Mouse (Mus musculus): ENCODE measurements at regions not wholly inside any gene's neighbourhood (a gene's known extent, or its start where the extent isn't known, plus 50 kb on each side); places are given as distances from the start of the nearest gene placed in this dataset.

GRCm38 (mm10) chr3:49842119-49842518 is 85.0 kb upstream of the Pcdh18 start:
- H3K4me3 ChIP-seq (ENCODE audit: low read depth, low read length): no peak overlapping the region
- H3K27me3 ChIP-seq (ENCODE audit: insufficient read depth, low read length): no peaks in the 10 kb centered on the region
- H3K4me2 ChIP-seq (ENCODE audit: low read depth, low read length, poor library complexity, severe bottlenecking): no peak overlapping the region
- no peak overlapping the region for H3K9ac ChIP-seq (replicated peaks; ENCODE audit: low read length, poor library complexity, severe bottlenecking)
- peak; percentile 22 for DNase-seq (ENCODE audit: low spot score)
- no peak overlapping the region for H3K27ac ChIP-seq (ENCODE audit: low read depth, low read length)
- no peaks in the 10 kb centered on the region for H3K36me3 ChIP-seq (ENCODE audit: insufficient read depth, low read length)
- H3K9me3 ChIP-seq (ENCODE audit: low read length): no peaks in the 10 kb centered on the region
- WGBS: 29% methylated on average over 6 of the region's 6 CpGs
- TF ChIP-seq CTCF (IDR thresholded peaks at IDR 0.05): no peak
- ATAC-seq (ENCODE audit: low FRiP score): no peak
- H3K4me1 ChIP-seq (ENCODE audit: insufficient read depth, low read length): no peaks in the 10 kb centered on the region; the same call in 1 of the 2 replicates

GRCm38 (mm10) chr3:49840448-49841156 is 83.5 kb upstream of the Pcdh18 start:
- ATAC-seq (ENCODE audit: low FRiP score) (no peak), DNase-seq (ENCODE audit: low spot score) (no peak)
- Histone ChIP-seq H3K9me3 (ENCODE audit: low read length) (no peaks in the 10 kb centered on the region), H3K4me1 (ENCODE audit: insufficient read depth, low read length) (no peaks in the 10 kb centered on the region; the same call in 1 of the 2 replicates), H3K9ac (replicated peaks; ENCODE audit: low read length, poor library complexity, severe bottlenecking) (no peak overlapping the region), H3K4me3 (ENCODE audit: low read depth, low read length) (no peak overlapping the region), H3K27me3 (ENCODE audit: insufficient read depth, low read length) (no peaks in the 10 kb centered on the region), H3K36me3 (ENCODE audit: insufficient read depth, low read length) (no peaks in the 10 kb centered on the region), H3K27ac (ENCODE audit: low read depth, low read length) (no peak overlapping the region), H3K4me2 (ENCODE audit: low read depth, low read length, poor library complexity, severe bottlenecking) (no peak overlapping the region)
- no peak for TF ChIP-seq CTCF (IDR thresholded peaks at IDR 0.05)
- 72% methylated on average over 10 of the region's 10 CpGs for WGBS

- H3K9ac ChIP-seq (replicated peaks; ENCODE audit: low read length, poor library complexity, severe bottlenecking): no peak overlapping the region
- H3K4me1 ChIP-seq (ENCODE audit: insufficient read depth, low read length): no peaks in the 10 kb centered on the region
- ATAC-seq (ENCODE audit: low FRiP score) (no peak), DNase-seq (ENCODE audit: low spot score) (no peak)
- 82% methylated on average over 5 of the region's 5 CpGs for WGBS
- no peak for TF ChIP-seq CTCF (IDR thresholded peaks at IDR 0.05)
- H3K4me2 ChIP-seq (ENCODE audit: low read depth, low read length, poor library complexity, severe bottlenecking): no peak overlapping the region
- no peak overlapping the region for H3K4me3 ChIP-seq (ENCODE audit: low read depth, low read length)
- H3K27ac ChIP-seq (ENCODE audit: low read depth, low read length): no peak overlapping the region
- no peaks in the 10 kb centered on the region for H3K9me3 ChIP-seq (ENCODE audit: low read length)
- H3K27me3 ChIP-seq (ENCODE audit: insufficient read depth, low read length): no peaks in the 10 kb centered on the region
- H3K36me3 ChIP-seq (ENCODE audit: insufficient read depth, low read length): no peaks in the 10 kb centered on the region
Measured at GRCm38 (mm10) chr3:49814401-49814800, 57.3 kb upstream of the Pcdh18 start.

- Histone ChIP-seq H3K36me3 (ENCODE audit: insufficient read depth, low read length) (no peaks in the 10 kb centered on the region), H3K9me3 (ENCODE audit: low read length) (no peaks in the 10 kb centered on the region), H3K4me2 (ENCODE audit: low read depth, low read length, poor library complexity, severe bottlenecking) (no peak overlapping the region), H3K4me1 (ENCODE audit: insufficient read depth, low read length) (no peaks in the 10 kb centered on the region), H3K27me3 (ENCODE audit: insufficient read depth, low read length) (no peaks in the 10 kb centered on the region), H3K9ac (replicated peaks; ENCODE audit: low read length, poor library complexity, severe bottlenecking) (no peak overlapping the region), H3K27ac (ENCODE audit: low read depth, low read length) (no peak overlapping the region), H3K4me3 (ENCODE audit: low read depth, low read length) (no peak overlapping the region)
- ATAC-seq (ENCODE audit: low FRiP score) (no peak), DNase-seq (ENCODE audit: low spot score) (no peak)
- 30% methylated on average over 5 of the region's 5 CpGs for WGBS
- TF ChIP-seq CTCF (IDR thresholded peaks at IDR 0.05): no peak
Measured at GRCm38 (mm10) chr3:49807721-49808120, 50.6 kb upstream of the Pcdh18 start.

GRCm38 (mm10) chr3:49807280-49807679 is 50.2 kb upstream of the Pcdh18 start:
- Histone ChIP-seq H3K4me2 (ENCODE audit: low read depth, low read length, poor library complexity, severe bottlenecking) (no peak overlapping the region), H3K4me1 (ENCODE audit: insufficient read depth, low read length) (no peaks in the 10 kb centered on the region), H3K9me3 (ENCODE audit: low read length) (no peaks in the 10 kb centered on the region), H3K9ac (replicated peaks; ENCODE audit: low read length, poor library complexity, severe bottlenecking) (no peak overlapping the region), H3K4me3 (ENCODE audit: low read depth, low read length) (no peak overlapping the region), H3K27ac (ENCODE audit: low read depth, low read length) (no peak overlapping the region), H3K27me3 (ENCODE audit: insufficient read depth, low read length) (no peaks in the 10 kb centered on the region), H3K36me3 (ENCODE audit: insufficient read depth, low read length) (no peaks in the 10 kb centered on the region)
- ATAC-seq (ENCODE audit: low FRiP score) (no peak), DNase-seq (ENCODE audit: low spot score) (no peak)
- 71% methylated on average over 1 of the region's 1 CpGs for WGBS
- TF ChIP-seq CTCF (IDR thresholded peaks at IDR 0.05): no peak
